Mouse (Mus musculus) gastrocnemius, adult 18-20 months (tissue): ENCODE data around the gene Cep128. TPM values are rescaled to one million over a fixed set of nuclear protein-coding genes. Genes with fewer than 3 reads are reported as not detected.

ENCODE experiments used
- DNase-seq: peaks from one replicate; pipeline ENCODE4 v3.0.0; 2021; ENCODE audit warnings: low spot score
- microRNA-seq: library from miRNA; unstranded; fragments of <30 nt; microRNA quantifications from one replicate; pipeline ENCODE4 v1.2.0, GENCODE M21; 2021
- total RNA-seq, 2 experiments: library from RNA; stranded (reverse); gene quantifications; 2 replicates each; pipeline ENCODE4 v1.2.3; 2021

The Cep128 gene
- total RNA-seq, 2 experiments from 2014 or later: 0.64 to 0.81 TPM

DNA sequence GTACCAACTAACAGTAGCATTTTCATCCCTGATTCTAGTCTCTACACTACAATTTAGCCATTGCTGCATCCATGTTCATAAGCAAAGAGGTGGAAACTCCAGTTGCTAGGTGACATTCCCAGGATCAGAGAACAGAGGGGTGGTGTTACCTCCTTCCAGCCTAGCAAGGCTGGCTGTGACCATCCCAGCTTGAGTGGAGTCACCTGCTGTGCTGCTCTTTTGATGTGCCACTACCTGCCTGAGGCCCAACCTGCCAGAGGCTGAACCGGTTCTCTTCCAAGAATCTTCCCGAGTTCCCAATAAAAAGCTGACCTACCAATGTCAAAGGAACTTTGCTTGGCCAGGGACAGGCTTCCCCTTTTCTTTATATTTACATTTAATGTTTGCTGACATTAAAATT lies 408.8 kb downstream of the Cep128 start:
- DNase-seq: no peak

DNA sequence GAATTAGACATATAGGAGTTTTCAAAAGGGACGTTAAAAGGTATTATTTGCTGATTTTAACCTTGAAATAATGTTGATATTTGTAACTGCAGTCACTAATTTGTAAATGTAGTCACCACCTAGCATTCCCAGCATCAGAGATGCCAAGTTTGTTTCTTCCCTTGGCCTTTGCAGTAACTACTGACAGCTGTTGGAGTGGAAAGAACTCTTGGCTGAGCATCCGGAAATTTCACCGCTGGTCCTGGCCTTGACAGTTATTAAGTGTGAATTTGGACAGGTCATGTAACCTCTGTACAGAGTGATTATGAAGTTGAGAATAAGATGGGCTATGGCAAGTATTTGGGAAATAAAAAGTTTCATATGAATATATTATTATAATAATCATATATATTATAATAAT lies 413.1 kb downstream of the Cep128 start:
- peak; percentile 48 for DNase-seq

DNA sequence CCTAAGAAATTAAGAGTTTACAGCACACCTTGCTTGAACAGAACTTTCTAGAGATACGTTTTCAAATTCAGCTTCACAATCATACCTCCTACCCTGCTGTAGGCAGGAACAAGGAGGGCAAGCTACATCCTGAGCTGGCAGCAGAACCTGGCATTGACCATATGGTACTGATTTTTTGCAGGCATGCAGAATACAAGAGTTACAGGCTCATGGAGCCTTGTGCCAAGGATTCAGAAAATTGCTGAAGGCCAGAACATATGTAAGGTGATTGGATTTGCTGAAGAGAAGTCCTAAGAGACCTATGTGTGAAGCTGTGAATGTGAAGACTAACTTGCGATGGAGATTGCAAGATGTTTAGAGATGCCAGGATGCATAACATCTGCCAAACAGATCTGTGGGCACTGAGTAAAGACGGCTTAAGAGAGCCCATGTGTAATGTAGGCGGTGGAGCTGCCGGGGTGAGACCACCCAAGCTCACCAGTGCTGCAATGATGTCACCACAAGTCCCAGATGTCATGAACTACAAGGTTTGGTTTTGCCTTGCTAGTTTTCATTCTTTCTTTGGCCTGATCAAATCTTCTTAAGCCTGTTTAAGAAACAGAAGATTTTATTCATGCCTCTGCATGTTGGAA lies 422.7 kb downstream of the Cep128 start:
- no peak for DNase-seq

DNA sequence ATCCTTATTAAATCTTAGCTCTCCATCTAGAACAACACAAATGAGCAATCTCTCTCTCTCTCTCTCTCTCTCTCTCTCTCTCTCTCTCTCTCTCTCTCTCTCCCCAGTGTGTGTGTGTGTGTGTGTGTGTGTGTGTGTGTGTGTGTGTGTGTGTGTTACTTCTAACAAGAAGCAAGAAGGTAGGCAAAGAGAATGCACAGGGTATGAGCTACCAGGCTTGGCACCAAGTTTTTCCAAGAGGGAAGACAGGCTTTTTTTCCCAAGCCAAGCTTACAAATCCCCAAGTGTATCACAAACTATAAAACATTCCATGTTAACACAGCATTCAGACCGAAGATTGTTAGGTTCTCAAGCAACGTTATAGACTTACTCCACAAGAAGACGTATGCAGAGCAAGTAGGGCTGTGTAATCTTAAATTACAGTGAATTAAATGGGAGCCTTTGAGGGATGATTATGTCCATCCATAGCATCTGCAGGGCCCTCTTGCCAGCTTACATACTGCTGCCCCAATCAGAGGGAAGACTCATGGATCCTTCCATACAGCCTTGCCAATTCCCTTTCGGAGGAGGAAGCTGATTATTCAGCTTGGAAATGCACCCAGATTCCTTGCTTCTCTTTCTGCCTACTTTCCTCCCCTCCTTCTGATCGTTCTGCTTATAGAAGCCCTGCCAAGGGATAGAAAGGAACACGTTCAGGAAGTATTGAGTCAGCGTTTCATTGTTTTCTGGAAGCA lies 429.3 kb downstream of the Cep128 start:
- DNase-seq: no peak

Small RNA genes lying within 50 kb of the gene (microRNA-seq; reads per million reads assigned to microRNA genes)
- gene Gm44370: not detected

Other genes with a start within 250 kb of the Cep128 start
- gene Tshr, start 154 bp upstream of the Cep128 start, total RNA-seq: 1 to 10 TPM in 1 of 2 experiments, under 1 TPM in 1; 0.64 to 1.7 TPM
- gene Gtf2a1, start 206.1 kb upstream of the Cep128 start, total RNA-seq: 10 to 100 TPM; 23.2 to 26.4 TPM